Mouse (Mus musculus): ENCODE measurements around the gene Dhx57. TPM values are rescaled to one million over a fixed set of nuclear protein-coding genes. Genes with fewer than 3 reads are reported as not detected.
A peak's percentile ranks its signal among the peaks of the same experiment; 100 is the strongest.
"Not testable (repeated sequence)": the region's sequence is repeated elsewhere in the genome, so short reads cannot be mapped to it uniquely, and the experiment has no call there.

Dhx57 gene
- 1 to 10 TPM; 6.6 to 8.1 TPM for total RNA-seq (2021)
- long read RNA-seq, experiment 1, partial matches to known transcripts = 1 of 2 reads
- long read RNA-seq, experiment 1, other reads (novel, unspliced or antisense) = 1 of 2 reads
- long read RNA-seq, experiment 2, full-length matches to known transcripts = 2 of 9 reads
- long read RNA-seq, experiment 2, partial matches to known transcripts = 3 of 9 reads
- long read RNA-seq, experiment 2, other reads (novel, unspliced or antisense) = 4 of 9 reads

- DNase-seq = peak; percentile 97
Measured at GRCm38 (mm10) chr17:80290074-80290657, at the start of gene Dhx57, which contains the start of gene Morn2. Gene Dhx57 (minus strand): TSS chr17:80290476. Gene Morn2 (plus strand): TSS chr17:80290203.

GRCm38 (mm10) chr17:80332386-80332785, 42.1 kb upstream of the Dhx57 start:
- no peak for DNase-seq

- DNase-seq = no peak
Measured at GRCm38 (mm10) chr17:80326431-80326830, 36.2 kb upstream of the Dhx57 start.

GRCm38 (mm10) chr17:80325456-80325855, 35.2 kb upstream of the Dhx57 start:
- no peak for DNase-seq

- DNase-seq = no peak
Measured at GRCm38 (mm10) chr17:80324521-80324920, 34.2 kb upstream of the Dhx57 start.

GRCm38 (mm10) chr17:80323658-80324057, 33.4 kb upstream of the Dhx57 start:
- DNase-seq = no peak

GRCm38 (mm10) chr17:80323015-80323414, 32.7 kb upstream of the Dhx57 start:
- DNase-seq = no peak

- no peak for DNase-seq
Measured at GRCm38 (mm10) chr17:80322228-80322627, 32.0 kb upstream of the Dhx57 start.

- DNase-seq = no peak
Measured at GRCm38 (mm10) chr17:80312405-80312804, 22.1 kb upstream of the Dhx57 start.

- no peak for DNase-seq
Measured at GRCm38 (mm10) chr17:80311761-80312160, 21.5 kb upstream of the Dhx57 start.

- DNase-seq = no peak
Measured at GRCm38 (mm10) chr17:80307251-80307650, 17.0 kb upstream of the Dhx57 start, which contains the start of gene Arhgef33. Gene Arhgef33 (plus strand): TSS chr17:80307407.

GRCm38 (mm10) chr17:80298844-80299243, 8.6 kb upstream of the Dhx57 start:
- DNase-seq = no peak

- no peak for DNase-seq
Measured at GRCm38 (mm10) chr17:80295258-80295657, 5.0 kb upstream of the Dhx57 start.

GRCm38 (mm10) chr17:80291148-80291547, 872 bp upstream of the Dhx57 start:
- no peak for DNase-seq

- no peak for DNase-seq
Measured at GRCm38 (mm10) chr17:80289280-80290073, 799 bp downstream of the Dhx57 start.

GRCm38 (mm10) chr17:80288012-80288411, 2.3 kb downstream of the Dhx57 start:
- no peak for DNase-seq

GRCm38 (mm10) chr17:80284446-80284845, 5.8 kb downstream of the Dhx57 start:
- no peak for DNase-seq

GRCm38 (mm10) chr17:80279340-80280070, 10.8 kb downstream of the Dhx57 start:
- DNase-seq = no peak

GRCm38 (mm10) chr17:80278255-80278654, 12.0 kb downstream of the Dhx57 start:
- no peak for DNase-seq

- DNase-seq = not testable (repeated sequence)
Measured at GRCm38 (mm10) chr17:80270622-80271021, 19.7 kb downstream of the Dhx57 start.

- DNase-seq = no peak
Measured at GRCm38 (mm10) chr17:80268151-80268550, 22.1 kb downstream of the Dhx57 start.

- no peak for DNase-seq
Measured at GRCm38 (mm10) chr17:80267065-80267464, 23.2 kb downstream of the Dhx57 start.

Data from gastrocnemius, postnatal 25 days (tissue).